Mouse (Mus musculus): ENCODE measurements around the gene Fnbp1l. TPM values are rescaled to one million over a fixed set of nuclear protein-coding genes. Genes with fewer than 3 reads are reported as not detected.

Gene Fnbp1l
- total and polyA plus RNA-seq, 2 experiments from 2014 or later: 135 to 209 TPM

- no peak overlapping the region for H3K4me2 ChIP-seq (ENCODE audit: low read depth, low read length, poor library complexity, severe bottlenecking)
- no peak for DNase-seq (ENCODE audit: low spot score)
- WGBS: 69% methylated on average over 10 of the region's 10 CpGs
Measured at GRCm38 (mm10) chr3:122510932-122511331, 108.6 kb downstream of the Fnbp1l start.

DNA sequence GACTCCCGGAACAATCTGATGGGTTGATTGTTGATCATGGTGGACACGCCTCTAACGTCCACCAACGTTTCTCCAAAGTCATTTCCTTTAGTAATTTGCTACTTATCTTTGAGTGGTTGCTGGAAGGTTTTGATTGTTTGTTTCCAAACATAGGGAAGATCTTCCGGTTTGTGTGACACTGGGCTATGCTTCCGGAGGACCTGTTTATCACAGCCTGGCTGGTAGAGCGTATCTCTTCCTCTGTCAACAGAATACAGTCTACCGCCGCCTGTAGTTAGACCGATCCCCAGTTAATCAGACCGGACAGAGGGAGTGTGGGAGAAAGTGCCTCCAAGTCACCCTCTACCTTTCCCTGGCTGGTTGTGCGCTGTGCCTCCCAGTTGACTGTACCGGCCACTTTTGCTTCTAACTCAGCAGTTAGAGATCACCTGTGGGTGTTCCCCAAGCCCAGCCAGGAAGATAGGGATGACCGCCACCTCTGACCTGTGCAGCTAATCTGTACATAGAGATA, 109.2 kb downstream of the Fnbp1l start:
- 89% methylated on average over 14 of the region's 14 CpGs for WGBS
- no peaks in the 10 kb centered on the region for H3K9me3 ChIP-seq (ENCODE audit: low read length)
- H3K4me2 ChIP-seq (ENCODE audit: low read depth, low read length, poor library complexity, severe bottlenecking): no peak overlapping the region
- no peaks in the 10 kb centered on the region for H3K27me3 ChIP-seq (ENCODE audit: insufficient read depth, low read length)
- DNase-seq (ENCODE audit: low spot score) (no peak), ATAC-seq (ENCODE audit: low FRiP score) (no peak)
- peaks cover 7% of the 10 kb centered on the region; the same call in 1 of the 2 replicates for H3K4me1 ChIP-seq (ENCODE audit: insufficient read depth, low read length)
- H3K9ac ChIP-seq (replicated peaks; ENCODE audit: low read length, poor library complexity, severe bottlenecking): no peak overlapping the region
- TF ChIP-seq CTCF (IDR thresholded peaks at IDR 0.05): no peak
- no peak overlapping the region for H3K4me3 ChIP-seq (ENCODE audit: low read depth, low read length)
- H3K27ac ChIP-seq (ENCODE audit: low read depth, low read length): no peak overlapping the region
- H3K36me3 ChIP-seq (ENCODE audit: insufficient read depth, low read length): no peaks in the 10 kb centered on the region

More at GRCm38 (mm10) chr3:122510932-122511331, 108.6 kb downstream of the Fnbp1l start:
- Histone ChIP-seq H3K27ac (ENCODE audit: low read depth, low read length) (no peak overlapping the region), H3K4me1 (ENCODE audit: insufficient read depth, low read length) (peaks cover 7% of the 10 kb centered on the region; the same call in 1 of the 2 replicates), H3K9ac (replicated peaks; ENCODE audit: low read length, poor library complexity, severe bottlenecking) (no peak overlapping the region), H3K27me3 (ENCODE audit: insufficient read depth, low read length) (no peaks in the 10 kb centered on the region), H3K36me3 (ENCODE audit: insufficient read depth, low read length) (no peaks in the 10 kb centered on the region), H3K4me3 (ENCODE audit: low read depth, low read length) (no peak overlapping the region), H3K9me3 (ENCODE audit: low read length) (no peaks in the 10 kb centered on the region)
- no peak for ATAC-seq (ENCODE audit: low FRiP score)
- no peak for TF ChIP-seq CTCF (IDR thresholded peaks at IDR 0.05)

DNA sequence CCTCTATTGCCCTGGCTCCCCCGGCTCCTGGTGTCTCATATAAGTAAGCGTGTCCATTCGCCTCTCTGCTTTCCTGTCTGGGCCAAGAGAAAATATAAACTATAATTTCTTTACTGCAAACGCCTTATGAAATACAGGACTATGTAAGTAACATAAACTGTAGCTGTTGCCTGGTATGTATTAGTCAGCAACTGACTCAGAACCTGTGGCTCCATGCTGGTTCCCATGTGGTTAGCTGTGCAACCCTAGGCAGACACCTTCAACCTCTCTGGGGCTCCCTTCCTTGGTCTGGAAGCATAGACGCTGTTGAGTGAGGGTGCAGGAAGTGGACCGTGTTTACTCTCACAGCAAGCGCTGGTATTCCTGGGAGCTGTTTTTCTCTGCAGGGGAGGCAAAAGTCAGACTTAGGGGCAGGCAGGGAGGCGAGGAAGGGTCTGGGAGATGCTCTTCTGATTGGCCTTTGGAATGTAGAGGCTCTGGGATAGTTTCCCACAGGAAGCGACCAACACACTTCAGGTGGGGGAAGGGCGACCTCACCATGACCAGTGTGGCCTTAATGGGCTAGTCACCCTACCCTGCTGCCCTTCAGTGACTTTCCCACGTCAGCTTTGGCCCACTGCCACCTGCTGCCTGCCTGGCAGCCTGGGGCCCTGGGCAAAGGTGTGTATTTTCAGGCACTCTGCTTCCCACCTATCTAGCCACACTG, 109.8 kb downstream of the Fnbp1l start:
- no peaks in the 10 kb centered on the region for H3K9me3 ChIP-seq (ENCODE audit: low read length)
- no peak overlapping the region for H3K27ac ChIP-seq (ENCODE audit: low read depth, low read length)
- no peak for TF ChIP-seq CTCF (IDR thresholded peaks at IDR 0.05)
- H3K4me2 ChIP-seq (ENCODE audit: low read depth, low read length, poor library complexity, severe bottlenecking): no peak overlapping the region
- ATAC-seq (ENCODE audit: low FRiP score) (no peak), DNase-seq (ENCODE audit: low spot score) (no peak)
- peaks cover 9% of the 10 kb centered on the region; the same call in 1 of the 2 replicates for H3K4me1 ChIP-seq (ENCODE audit: insufficient read depth, low read length)
- no peak overlapping the region for H3K4me3 ChIP-seq (ENCODE audit: low read depth, low read length)
- 80% methylated on average over 11 of the region's 11 CpGs for WGBS
- H3K27me3 ChIP-seq (ENCODE audit: insufficient read depth, low read length): no peaks in the 10 kb centered on the region
- no peak overlapping the region for H3K9ac ChIP-seq (replicated peaks; ENCODE audit: low read length, poor library complexity, severe bottlenecking)
- no peaks in the 10 kb centered on the region for H3K36me3 ChIP-seq (ENCODE audit: insufficient read depth, low read length)

DNA sequence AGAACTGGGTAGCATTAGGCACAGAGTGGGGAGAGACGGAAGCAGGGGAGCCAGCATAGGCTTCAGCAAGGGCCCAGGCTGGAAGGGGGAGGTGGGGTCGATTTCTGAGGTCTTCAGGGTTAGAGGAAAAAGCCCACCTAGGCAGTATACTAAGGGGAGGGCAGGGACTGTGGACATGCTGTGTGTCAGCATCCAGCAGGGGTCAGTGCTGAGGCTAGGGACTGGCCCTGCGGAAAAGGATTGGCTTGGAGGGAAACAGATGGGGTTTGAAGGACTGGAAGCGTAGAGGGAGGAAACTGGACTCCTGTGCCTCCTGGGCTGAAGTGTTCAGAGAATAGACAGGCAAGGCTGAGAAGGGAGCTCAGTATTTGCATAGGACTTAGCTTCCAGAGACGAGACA, 110.4 kb downstream of the Fnbp1l start:
- Histone ChIP-seq H3K27me3 (ENCODE audit: insufficient read depth, low read length) (no peaks in the 10 kb centered on the region), H3K4me3 (ENCODE audit: low read depth, low read length) (no peak overlapping the region), H3K36me3 (ENCODE audit: insufficient read depth, low read length) (no peaks in the 10 kb centered on the region), H3K27ac (ENCODE audit: low read depth, low read length) (no peak overlapping the region), H3K4me1 (ENCODE audit: insufficient read depth, low read length) (peaks cover 13% of the 10 kb centered on the region; the same call in 1 of the 2 replicates), H3K4me2 (ENCODE audit: low read depth, low read length, poor library complexity, severe bottlenecking) (no peak overlapping the region), H3K9ac (replicated peaks; ENCODE audit: low read length, poor library complexity, severe bottlenecking) (no peak overlapping the region), H3K9me3 (ENCODE audit: low read length) (no peaks in the 10 kb centered on the region)
- no peak for ATAC-seq (ENCODE audit: low FRiP score)
- DNase-seq (ENCODE audit: low spot score): peak; percentile 43
- TF ChIP-seq CTCF (IDR thresholded peaks at IDR 0.05): peak; percentile 82
- 43% methylated on average over 5 of the region's 5 CpGs for WGBS

- ATAC-seq (ENCODE audit: low FRiP score): no peak
- Histone ChIP-seq H3K36me3 (ENCODE audit: insufficient read depth, low read length) (no peaks in the 10 kb centered on the region), H3K9me3 (ENCODE audit: low read length) (no peaks in the 10 kb centered on the region), H3K4me3 (ENCODE audit: low read depth, low read length) (no peak overlapping the region), H3K4me1 (ENCODE audit: insufficient read depth, low read length) (peaks cover 13% of the 10 kb centered on the region; the same call in 1 of the 2 replicates), H3K27ac (ENCODE audit: low read depth, low read length) (no peak overlapping the region), H3K4me2 (ENCODE audit: low read depth, low read length, poor library complexity, severe bottlenecking) (no peak overlapping the region), H3K9ac (replicated peaks; ENCODE audit: low read length, poor library complexity, severe bottlenecking) (no peak overlapping the region), H3K27me3 (ENCODE audit: insufficient read depth, low read length) (no peaks in the 10 kb centered on the region)
- 98% methylated on average over 14 of the region's 14 CpGs for WGBS
- no peak for TF ChIP-seq CTCF (IDR thresholded peaks at IDR 0.05)
- DNase-seq (ENCODE audit: low spot score): no peak
Measured at GRCm38 (mm10) chr3:122507826-122508225, 111.7 kb downstream of the Fnbp1l start.

DNA sequence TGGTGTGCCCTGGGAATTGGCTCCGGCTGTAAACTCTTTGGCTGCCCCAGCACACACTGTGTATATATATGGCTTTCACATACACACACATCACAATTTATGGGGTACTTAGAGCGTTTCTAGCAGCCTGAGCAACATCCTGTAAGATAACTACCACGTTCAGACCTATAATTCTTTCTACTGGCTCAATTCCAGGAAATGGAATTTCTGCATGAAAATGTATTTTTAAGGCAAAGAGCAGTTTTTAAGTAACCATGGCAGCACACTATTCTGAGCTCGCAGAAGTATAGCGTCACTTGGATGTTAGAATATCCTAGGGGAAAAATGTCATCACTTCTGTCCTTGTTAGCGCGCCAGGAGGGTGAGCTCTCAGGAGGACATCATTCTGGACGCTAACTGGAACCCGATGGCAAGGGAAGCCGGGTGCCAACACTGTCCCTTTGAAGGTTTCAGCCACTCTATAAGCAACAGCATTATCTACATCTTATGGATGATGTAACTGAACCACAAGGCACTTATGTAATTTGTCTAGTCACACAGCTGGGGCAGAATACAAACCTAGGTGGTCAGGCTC, 113.1 kb downstream of the Fnbp1l start:
- Histone ChIP-seq H3K4me1 (ENCODE audit: insufficient read depth, low read length) (peaks cover 13% of the 10 kb centered on the region; the same call in 1 of the 2 replicates), H3K4me3 (ENCODE audit: low read depth, low read length) (no peak overlapping the region), H3K27me3 (ENCODE audit: insufficient read depth, low read length) (no peaks in the 10 kb centered on the region), H3K4me2 (ENCODE audit: low read depth, low read length, poor library complexity, severe bottlenecking) (no peak overlapping the region), H3K9ac (replicated peaks; ENCODE audit: low read length, poor library complexity, severe bottlenecking) (no peak overlapping the region), H3K9me3 (ENCODE audit: low read length) (no peaks in the 10 kb centered on the region), H3K36me3 (ENCODE audit: insufficient read depth, low read length) (no peaks in the 10 kb centered on the region), H3K27ac (ENCODE audit: low read depth, low read length) (peak overlapping the region; percentile 65)
- DNase-seq (ENCODE audit: low spot score) (peak; percentile 40), ATAC-seq (ENCODE audit: low FRiP score) (no peak)
- 41% methylated on average over 10 of the region's 10 CpGs for WGBS
- no peak for TF ChIP-seq CTCF (IDR thresholded peaks at IDR 0.05)
